Comparison of ENCODE assay signal across 8 mouse cellular contexts in genomic region chr16:18416837-18417236, GRCm38 (mm10). TPM values are rescaled to one million over a fixed set of nuclear protein-coding genes. Genes with fewer than 3 reads are reported as not detected.
DNase-seq lines count a peak whose midpoint lies in the region; ATAC-seq and TF ChIP-seq lines count a peak whose summit lies in the region.

No protein-coding gene starts in this region.

- peak overlapping the region; percentile 87 for H3K27ac ChIP-seq in heart, adult 2 months
- H3K27ac ChIP-seq in lung, postnatal 0 days (ENCODE audit: low read length) = peak overlapping the region; percentile 80
- H3K27ac ChIP-seq in hindbrain, embryonic 14.5 days = 0 out of 2 replicates have a peak overlapping the region, but pooled peaks have one; percentile 64
- H3K27ac ChIP-seq in neural tube, embryonic 15.5 days (replicated peaks) = peak overlapping the region; percentile 64
- no peak overlapping the region for H3K27ac ChIP-seq in cerebellum, adult 2 months (ENCODE audit: insufficient read depth, low read length)

- peaks cover 23% of the 10 kb centered on the region for H3K4me1 ChIP-seq in heart, adult 2 months (ENCODE audit: control insufficient read depth, insufficient read depth, low read length)
- H3K4me1 ChIP-seq in lung, postnatal 0 days (ENCODE audit: insufficient read depth, low read depth, low read length) = 0 out of 2 replicates have a peak, but pooled peaks cover 1% of the 10 kb centered on the region
- no peaks in the 10 kb centered on the region for H3K4me1 ChIP-seq in hindbrain, embryonic 14.5 days (replicated peaks; ENCODE audit: control insufficient read depth, insufficient read depth, low read length)
- H3K4me1 ChIP-seq in neural tube, embryonic 15.5 days = peaks cover 10% of the 10 kb centered on the region; the same call in 1 of the 2 replicates
- peaks cover 6% of the 10 kb centered on the region for H3K4me1 ChIP-seq in cerebellum, adult 2 months (ENCODE audit: control insufficient read depth, insufficient read depth, low read length)

- H3K27me3 ChIP-seq in heart, adult 2 months (ENCODE audit: control insufficient read depth, insufficient read depth, low read length) = no peaks in the 10 kb centered on the region
- no peaks in the 10 kb centered on the region for H3K27me3 ChIP-seq in lung, postnatal 0 days (replicated peaks; ENCODE audit: insufficient read depth, low read length)
- H3K27me3 ChIP-seq in hindbrain, embryonic 14.5 days (ENCODE audit: control insufficient read depth, insufficient read depth, low read length) = no peaks in the 10 kb centered on the region
- no peaks in the 10 kb centered on the region for H3K27me3 ChIP-seq in neural tube, embryonic 15.5 days (replicated peaks)
- H3K27me3 ChIP-seq in cerebellum, adult 2 months (ENCODE audit: control insufficient read depth, insufficient read depth, low read length) = no peaks in the 10 kb centered on the region

- no peaks in the 10 kb centered on the region for H3K79me2 ChIP-seq in heart, adult 2 months (replicated peaks; ENCODE audit: control insufficient read depth, insufficient read depth, low read length)

- intact Hi-C loops in heart, adult 2 months (cut with DNase I) = no loop called here

- TF ChIP-seq POLR2A in heart, adult 2 months (IDR thresholded peaks at IDR 0.05; ENCODE audit: insufficient read depth, low read depth, low read length) = no peak
- TF ChIP-seq POLR2A in cerebellum, adult 2 months (IDR thresholded peaks at IDR 0.05; ENCODE audit: borderline replicate concordance, insufficient read depth, low read length) = no peak

- H3K9ac ChIP-seq in heart, adult 2 months (ENCODE audit: low read depth, low read length) = peak overlapping the region; percentile 32; the same call in 1 of the 2 replicates
- H3K9ac ChIP-seq in lung, postnatal 0 days (replicated peaks; ENCODE audit: low read depth) = no peak overlapping the region
- no peak overlapping the region for H3K9ac ChIP-seq in hindbrain, embryonic 14.5 days
- no peak overlapping the region for H3K9ac ChIP-seq in neural tube, embryonic 15.5 days (replicated peaks)

- no peaks in the 10 kb centered on the region for H3K9me3 ChIP-seq in lung, postnatal 0 days (ENCODE audit: low read length)
- H3K9me3 ChIP-seq in hindbrain, embryonic 14.5 days (ENCODE audit: control insufficient read depth, low read length) = no peaks in the 10 kb centered on the region
- H3K9me3 ChIP-seq in neural tube, embryonic 15.5 days (replicated peaks) = no peaks in the 10 kb centered on the region

- no peak for DNase-seq in heart, adult 2 months
- DNase-seq in heart, adult 18-20 months = no peak
- no peak for DNase-seq in lung, postnatal 0 days (ENCODE audit: low spot score)
- DNase-seq in lung, postnatal 36 days = no peak
- no peak for DNase-seq in hindbrain, embryonic 14.5 days (ENCODE audit: low spot score)
- DNase-seq in adrenal gland, adult 18-20 months (ENCODE audit: low spot score in 2 of 2) = no peak
- DNase-seq in cerebellum, adult 2 months = no peak

- no peak for TF ChIP-seq EP300 in heart, adult 2 months (IDR thresholded peaks at IDR 0.05; ENCODE audit: insufficient read depth, low read depth, low read length)
- TF ChIP-seq EP300 in lung, postnatal 0 days (IDR thresholded peaks at IDR 0.05) = no peak

- H3K36me3 ChIP-seq in heart, adult 2 months (ENCODE audit: control insufficient read depth, insufficient read depth, low read length) = peaks cover 15% of the 10 kb centered on the region
- 0 out of 2 replicates have a peak, but pooled peaks cover 3% of the 10 kb centered on the region for H3K36me3 ChIP-seq in lung, postnatal 0 days (ENCODE audit: insufficient read depth, low read length)
- peaks cover 11% of the 10 kb centered on the region for H3K36me3 ChIP-seq in hindbrain, embryonic 14.5 days (replicated peaks; ENCODE audit: control insufficient read depth, insufficient read depth)
- H3K36me3 ChIP-seq in neural tube, embryonic 15.5 days = peaks cover 6% of the 10 kb centered on the region

- no peak for ATAC-seq in lung, postnatal 0 days
- ATAC-seq in hindbrain, embryonic 14.5 days (ENCODE audit: low FRiP score) = 0 out of 2 replicates have a peak, but pooled peaks have one; percentile 8
- no peak for ATAC-seq in neural tube, embryonic 15.5 days (ENCODE audit: low FRiP score)

- no peak for TF ChIP-seq CTCF in heart, adult 2 months (IDR thresholded peaks at IDR 0.05)
- TF ChIP-seq CTCF in lung, postnatal 0 days (IDR thresholded peaks at IDR 0.05) = no peak
- TF ChIP-seq CTCF in cerebellum, adult 2 months (IDR thresholded peaks at IDR 0.05; ENCODE audit: borderline replicate concordance, insufficient read depth, low read depth, low read length) = no peak

- H3K4me3 ChIP-seq in heart, adult 2 months = no peak overlapping the region
- H3K4me3 ChIP-seq in lung, postnatal 0 days (ENCODE audit: low read depth, low read length) = no peak overlapping the region
- H3K4me3 ChIP-seq in hindbrain, embryonic 14.5 days (replicated peaks; ENCODE audit: low read length) = no peak overlapping the region
- no peak overlapping the region for H3K4me3 ChIP-seq in neural tube, embryonic 15.5 days (replicated peaks)
- no peak overlapping the region for H3K4me3 ChIP-seq in cerebellum, adult 2 months (replicated peaks; ENCODE audit: insufficient read depth, low read depth, low read length)

- H3K4me2 ChIP-seq in lung, postnatal 0 days (replicated peaks; ENCODE audit: low read depth, low read length) = 0 out of 2 replicates have a peak overlapping the region, but pooled peaks have one; percentile 25
- H3K4me2 ChIP-seq in hindbrain, embryonic 14.5 days (replicated peaks) = no peak overlapping the region
- no peak overlapping the region for H3K4me2 ChIP-seq in neural tube, embryonic 15.5 days

- WGBS in heart, adult 2 months = 75% methylated on average over 3 of the region's 3 CpGs
- whole genome bisulfite sequencing in lung, postnatal 0 days = 66% methylated on average over 3 of the region's 3 CpGs
- 76% methylated on average over 3 of the region's 3 CpGs for WGBS in hindbrain, embryonic 14.5 days
- WGBS in neural tube, embryonic 15.5 days = 83% methylated on average over 3 of the region's 3 CpGs
- WGBS in cerebellum, adult 2 months = 92% methylated on average over 3 of the region's 3 CpGs

RNA-seq across cellular contexts. Expression of gene Txnrd2, which starts 9.3 kb away (rescaled TPM):
- total RNA-seq in heart, adult 2 months (2021) = 10 to 100 TPM; 37.6 to 39.7 TPM
- 35.1 and 36.1 TPM in 2 replicates for polyA plus RNA-seq in heart, adult 2 months (2012; rRNA removed)
- total RNA-seq in heart, adult 18-20 months (2021) = 10 to 100 TPM; 42.9 to 44.4 TPM
- polyA plus RNA-seq in lung, postnatal 0 days (2015; fragmentation: Nextera tagmentation; extraction: Ambion mirVana) = 20.0 and 20.9 TPM in 2 replicates
- 26.0 and 28.2 TPM in 2 replicates for polyA plus RNA-seq in hindbrain, embryonic 14.5 days (2014; fragmentation: Nextera tagmentation; extraction: Ambion mirVana)
- 28.3 and 30.9 TPM in 2 replicates for polyA plus RNA-seq in neural tube, embryonic 15.5 days (2015; fragmentation: Nextera tagmentation; extraction: Ambion mirVana)
- 10 to 100 TPM; 75.6 to 98.9 TPM for total RNA-seq in adrenal gland, adult 18-20 months (2021)
- polyA plus RNA-seq in cerebellum, adult 2 months (2012; rRNA removed) = 20.6 and 23.1 TPM in 2 replicates

RNA-seq across cellular contexts. Expression of gene Comt, which starts 9.8 kb away (rescaled TPM):
- 100 to 1,000 TPM; 139 to 150 TPM for total RNA-seq in heart, adult 2 months (2021)
- polyA plus RNA-seq in heart, adult 2 months (2012; rRNA removed) = 208 and 236 TPM in 2 replicates
- 100 to 1,000 TPM; 123 to 141 TPM for total RNA-seq in heart, adult 18-20 months (2021)
- 109 and 111 TPM in 2 replicates for polyA plus RNA-seq in lung, postnatal 0 days (2015; fragmentation: Nextera tagmentation; extraction: Ambion mirVana)
- polyA plus RNA-seq in hindbrain, embryonic 14.5 days (2014; fragmentation: Nextera tagmentation; extraction: Ambion mirVana) = 91.6 and 99.4 TPM in 2 replicates
- 117 and 128 TPM in 2 replicates for polyA plus RNA-seq in neural tube, embryonic 15.5 days (2015; fragmentation: Nextera tagmentation; extraction: Ambion mirVana)
- 100 to 1,000 TPM; 191 to 384 TPM for total RNA-seq in adrenal gland, adult 18-20 months (2021)
- polyA plus RNA-seq in cerebellum, adult 2 months (2012; rRNA removed) = 145 and 146 TPM in 2 replicates
